Mouse (Mus musculus) stomach, embryonic 16.5 days (tissue): ENCODE results near the gene Ndufb4. TPM values are rescaled to one million over a fixed set of nuclear protein-coding genes. Genes with fewer than 3 reads are reported as not detected.

Experiments used
- ATAC-seq: fragments of 200-750 bp; cut with Nextera tagmentation; 2 replicates; pipeline ENCODE4 v1.8.0; 2017; ENCODE audit warnings: moderate number of reproducible peaks, moderate TSS enrichment; ENCODE audit not compliant: insufficient read depth, low FRiP score
- H3K27ac ChIP-seq: fragments of 300-500 bp; sonication (generic); 2 replicates; pipeline ENCODE4 v1.5.1; 2014; ENCODE audit warnings: low read length
- H3K27me3 ChIP-seq: fragments of 300-500 bp; sonication (generic); 2 replicates; pipeline ENCODE4 v1.6.1; 2014; ENCODE audit warnings: low read length, control low read depth, mixed read lengths; ENCODE audit not compliant: control insufficient read depth, insufficient read depth
- H3K36me3 ChIP-seq: fragments of 300-500 bp; sonication (generic); 2 replicates; pipeline ENCODE4 v1.6.1; 2014; ENCODE audit warnings: low read length; ENCODE audit not compliant: control insufficient read depth, insufficient read depth
- H3K4me1 ChIP-seq: fragments of 300-500 bp; sonication (generic); 2 replicates; pipeline ENCODE4 v1.6.1; 2014; ENCODE audit warnings: low read length, control low read depth, mixed read lengths; ENCODE audit not compliant: control insufficient read depth, insufficient read depth
- H3K4me2 ChIP-seq: fragments of 300-500 bp; sonication (generic); 2 replicates; pipeline ENCODE4 v1.6.1; 2014; ENCODE audit warnings: low read depth, low read length, mixed read lengths
- H3K4me3 ChIP-seq: fragments of 300-500 bp; sonication (generic); replicated peaks from 2 replicates; pipeline ENCODE4 v1.5.1; 2014; ENCODE audit warnings: mild to moderate bottlenecking, low read length
- H3K9ac ChIP-seq: fragments of 300-500 bp; sonication (generic); 2 replicates; pipeline ENCODE4 v1.6.1; 2014; ENCODE audit warnings: low read length
- H3K9me3 ChIP-seq: fragments of 300-500 bp; sonication (generic); replicated peaks from 2 replicates; pipeline ENCODE4 v1.6.1; 2016; ENCODE audit warnings: low read length, control low read depth; ENCODE audit not compliant: control insufficient read depth
- WGBS: fragments of 180-500 bp; shearing (Covaris S2); extraction: QIAGEN DNeasy Blood & Tissue Kit; methylation state at CpG from one replicate; pipeline ENCODE4 v1.1.7; 2014; 5-methylcytosine and 5-hydroxymethylcytosine counted together
- polyA plus RNA-seq: library from polyadenylated mRNA; unstranded; fragments of >200 nt; fragmentation: Nextera tagmentation; extraction: Ambion mirVana; gene quantifications from 2 replicates; pipeline ENCODE4 v1.2.1, GENCODE M21; 2015

Ndufb4 gene
- polyA plus RNA-seq, 1 experiment from 2014 or later, result 64.0 TPM

- Histone ChIP-seq H3K9ac (no peak overlapping the region), H3K4me3 (no peak overlapping the region)
- ATAC-seq, result no peak
These were observed 43.9 kb downstream of the Ndufb4 start for GRCm38 (mm10) chr16:37610333-37610732.

GRCm38 (mm10) chr16:37604243-37604642, 50.0 kb downstream of the Ndufb4 start:
- 52% methylated on average over 6 of the region's 6 CpGs for WGBS
- no peak for ATAC-seq
- H3K4me1 ChIP-seq, result no peaks in the 10 kb centered on the region
- H3K9ac ChIP-seq, result no peak overlapping the region
- H3K27me3 ChIP-seq, result no peaks in the 10 kb centered on the region
- H3K9me3 ChIP-seq, result no peaks in the 10 kb centered on the region
- no peak overlapping the region for H3K4me2 ChIP-seq
- H3K27ac ChIP-seq, result no peak overlapping the region
- no peak overlapping the region for H3K4me3 ChIP-seq
- H3K36me3 ChIP-seq, result no peaks in the 10 kb centered on the region

More at GRCm38 (mm10) chr16:37610333-37610732, 43.9 kb downstream of the Ndufb4 start:
- Histone ChIP-seq H3K27me3 (no peaks in the 10 kb centered on the region), H3K4me1 (no peaks in the 10 kb centered on the region), H3K36me3 (no peaks in the 10 kb centered on the region), H3K27ac (no peak overlapping the region), H3K9me3 (no peaks in the 10 kb centered on the region), H3K4me2 (no peak overlapping the region)
- 71% methylated on average over 8 of the region's 8 CpGs for WGBS

- Histone ChIP-seq H3K27ac (no peak overlapping the region), H3K9ac (no peak overlapping the region), H3K4me3 (no peak overlapping the region), H3K36me3 (no peaks in the 10 kb centered on the region), H3K9me3 (no peaks in the 10 kb centered on the region), H3K4me1 (no peaks in the 10 kb centered on the region), H3K4me2 (no peak overlapping the region), H3K27me3 (no peaks in the 10 kb centered on the region)
- ATAC-seq, result no peak
- 100% methylated on average over 1 of the region's 1 CpGs for WGBS
These were observed 50.8 kb downstream of the Ndufb4 start for GRCm38 (mm10) chr16:37603431-37603830.

GRCm38 (mm10) chr16:37599326-37599725, 54.9 kb downstream of the Ndufb4 start:
- WGBS, result 73% methylated on average over 3 of the region's 3 CpGs

GRCm38 (mm10) chr16:37598463-37598862, 55.8 kb downstream of the Ndufb4 start:
- Histone ChIP-seq H3K4me3 (no peak overlapping the region), H3K9me3 (no peaks in the 10 kb centered on the region), H3K27me3 (no peaks in the 10 kb centered on the region), H3K36me3 (no peaks in the 10 kb centered on the region), H3K27ac (no peak overlapping the region), H3K4me2 (no peak overlapping the region), H3K4me1 (no peaks in the 10 kb centered on the region), H3K9ac (no peak overlapping the region)
- no peak for ATAC-seq
- 73% methylated on average over 7 of the region's 7 CpGs for WGBS

More at GRCm38 (mm10) chr16:37599326-37599725, 54.9 kb downstream of the Ndufb4 start:
- H3K4me2 ChIP-seq, result no peak overlapping the region
- H3K9me3 ChIP-seq, result no peaks in the 10 kb centered on the region
- no peak overlapping the region for H3K4me3 ChIP-seq
- no peaks in the 10 kb centered on the region for H3K36me3 ChIP-seq
- H3K4me1 ChIP-seq, result no peaks in the 10 kb centered on the region
- no peak overlapping the region for H3K9ac ChIP-seq
- no peaks in the 10 kb centered on the region for H3K27me3 ChIP-seq
- no peak for ATAC-seq
- H3K27ac ChIP-seq, result no peak overlapping the region

GRCm38 (mm10) chr16:37597412-37597811, 56.8 kb downstream of the Ndufb4 start:
- Histone ChIP-seq H3K4me2 (no peak overlapping the region), H3K9me3 (no peaks in the 10 kb centered on the region), H3K4me3 (no peak overlapping the region), H3K4me1 (no peaks in the 10 kb centered on the region), H3K27me3 (no peaks in the 10 kb centered on the region), H3K9ac (no peak overlapping the region), H3K36me3 (no peaks in the 10 kb centered on the region), H3K27ac (no peak overlapping the region)
- no peak for ATAC-seq
- 53% methylated on average over 5 of the region's 5 CpGs for WGBS

Other genes starting within 250 kb of the Ndufb4 start
- 20.1 and 21.3 TPM in 2 replicates for gene Gtf2e1, start 114.7 kb downstream of the Ndufb4 start, polyA plus RNA-seq
- gene Rabl3, start 114.6 kb downstream of the Ndufb4 start, polyA plus RNA-seq, result 21.8 and 22.4 TPM in 2 replicates
- gene Hgd, start 74.3 kb downstream of the Ndufb4 start, polyA plus RNA-seq, result 2.1 TPM in 2 replicates
- 417 and 440 TPM in 2 replicates for gene Fstl1, start 122.4 kb upstream of the Ndufb4 start, polyA plus RNA-seq
- gene Gm36028, start 206.7 kb upstream of the Ndufb4 start, polyA plus RNA-seq, result 0.72 and 1.4 TPM in 2 replicates
- 40.1 and 41.8 TPM in 2 replicates for gene Lrrc58, start 213.9 kb upstream of the Ndufb4 start, polyA plus RNA-seq